Mouse (Mus musculus): ENCODE measurements around the gene Fgfr2.

DNA sequence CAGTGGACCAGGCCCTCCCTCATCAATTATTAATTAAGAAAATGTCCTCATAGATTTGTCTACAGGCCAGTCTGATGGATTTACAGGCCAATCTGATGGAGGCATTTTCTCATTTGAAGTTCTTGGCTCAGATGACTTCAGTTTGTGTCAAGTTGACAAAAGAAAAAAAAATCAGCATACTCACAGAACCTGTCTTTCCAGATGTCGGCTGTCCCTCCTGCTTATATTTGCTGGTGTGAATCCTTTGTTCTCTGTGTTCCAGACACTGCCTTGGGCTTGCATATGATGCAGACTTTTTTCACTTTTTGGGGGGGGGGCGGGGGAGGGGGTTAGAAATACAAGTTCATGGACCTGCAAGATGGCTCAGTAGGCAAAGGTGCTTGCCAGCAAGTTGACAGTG is 1472.9 kb downstream of the Fgfr2 start:
- TF ChIP-seq MAX (IDR thresholded peaks at IDR 0.05) (no peak), CTCF (IDR thresholded peaks at IDR 0.05; ENCODE audit: control insufficient read depth, insufficient read depth, insufficient read length) (no peak), CEBPB (IDR thresholded peaks at IDR 0.05; ENCODE audit: low read depth) (no peak), USF1 (IDR thresholded peaks at IDR 0.05; ENCODE audit: low read depth) (no peak), MYOG (IDR thresholded peaks at IDR 0.05; ENCODE audit: control insufficient read depth, extremely low read depth, insufficient read length) (no peak)
